Mouse (Mus musculus): ENCODE data around the gene Klk1b5.
"Not testable (repeated sequence)": the region's sequence is repeated elsewhere in the genome, so short reads cannot be mapped to it uniquely, and the experiment has no call there.

DNA sequence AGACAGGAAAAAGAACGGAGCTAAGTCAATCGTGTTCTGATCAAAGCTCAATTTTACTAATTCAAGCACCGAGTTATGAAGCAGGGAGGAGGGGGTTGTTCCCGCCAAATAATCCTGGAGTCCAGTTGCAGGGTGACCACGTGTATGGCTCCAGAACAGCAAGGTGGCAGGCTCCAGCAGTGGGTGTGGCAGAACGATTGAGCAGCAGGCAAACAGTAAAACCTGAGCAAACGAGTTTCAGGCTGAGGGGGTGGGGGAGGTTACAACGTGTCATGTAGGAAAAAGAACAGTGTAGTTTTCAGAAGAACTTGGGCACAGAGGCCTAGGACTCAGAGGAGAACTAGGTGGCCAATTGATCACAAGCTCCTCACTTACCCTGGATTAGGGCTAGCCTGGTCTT, 29.2 kb upstream of the Klk1b5 start:
- TF ChIP-seq CTCF, EP300 (IDR thresholded peaks at IDR 0.05; ENCODE audit: low read depth): not testable (repeated sequence)
